Mouse (Mus musculus) heart, postnatal 14 days (tissue): ENCODE results near the gene Neb. TPM values are rescaled to one million over a fixed set of nuclear protein-coding genes. Genes with fewer than 3 reads are reported as not detected.
A peak's percentile ranks its signal among the peaks of the same experiment; 100 is the strongest.

Experiments used
- DNase-seq, 2 experiments: peaks; one replicate each; pipeline ENCODE4 v3.0.0; 2021 to 2022
- intact Hi-C: fragments of 180-260 bp; cut with DNase I; formaldehyde crosslinking; loops from one replicate; pipeline ENCODE4 v1.15.1; 2025
- total RNA-seq, 2 experiments: library from RNA; stranded (reverse); gene quantifications; 2 replicates each; pipeline ENCODE4 v1.2.3; 2021

Neb gene
- total RNA-seq, 2 experiments from 2014 or later: 2.5 to 2.8 TPM

- no peak for DNase-seq
Observed at GRCm38 (mm10) chr2:52317471-52317870, 60.8 kb downstream of the Neb start.

GRCm38 (mm10) chr2:52315737-52316136 is 62.5 kb downstream of the Neb start:
- DNase-seq: no peak
- intact Hi-C loops: no loop called here

More at GRCm38 (mm10) chr2:52317471-52317870, 60.8 kb downstream of the Neb start:
- intact Hi-C loops: no loop called here

GRCm38 (mm10) chr2:52314922-52315730 is 63.1 kb downstream of the Neb start:
- intact Hi-C loops: no loop called here
- no peak for DNase-seq

- no peak for DNase-seq
- intact Hi-C loops: no loop called here
Observed at GRCm38 (mm10) chr2:52310757-52311156, 67.5 kb downstream of the Neb start.

- no peak for DNase-seq
- intact Hi-C loops: no loop called here
Observed at GRCm38 (mm10) chr2:52306635-52307034, 71.6 kb downstream of the Neb start.

- no peak for DNase-seq
- intact Hi-C loops: loop anchor here (5.0 kb wide), 2 partner anchors 103 to 288 kb away; no protein-coding TSS in a partner anchor
Observed at GRCm38 (mm10) chr2:52304554-52304953, 73.7 kb downstream of the Neb start.

DNA sequence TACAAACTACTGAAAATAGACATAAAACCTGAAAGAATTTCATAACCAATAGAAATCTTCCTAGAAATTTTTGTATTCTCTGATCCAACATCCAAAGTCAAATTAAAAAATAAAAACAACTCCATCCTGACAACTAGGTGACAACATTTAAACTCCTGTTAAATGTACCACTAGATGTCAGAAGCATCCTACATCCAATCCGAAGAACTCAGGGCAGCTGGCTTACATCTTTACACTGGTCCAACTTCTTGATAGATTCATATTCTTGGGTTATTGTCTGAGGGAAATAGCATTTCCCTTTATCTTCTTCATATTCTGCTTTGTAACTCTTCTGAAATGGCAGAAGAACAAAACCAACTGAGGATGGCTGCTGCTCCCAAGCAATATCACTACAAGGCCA is 74.9 kb downstream of the Neb start:
- peak in 1 of 2 experiments; percentile 31 for DNase-seq
- intact Hi-C loops: loop anchor here (1.0 to 5.0 kb wide), 3 partner anchors 104 to 302 kb away; no protein-coding TSS in a partner anchor

DNA sequence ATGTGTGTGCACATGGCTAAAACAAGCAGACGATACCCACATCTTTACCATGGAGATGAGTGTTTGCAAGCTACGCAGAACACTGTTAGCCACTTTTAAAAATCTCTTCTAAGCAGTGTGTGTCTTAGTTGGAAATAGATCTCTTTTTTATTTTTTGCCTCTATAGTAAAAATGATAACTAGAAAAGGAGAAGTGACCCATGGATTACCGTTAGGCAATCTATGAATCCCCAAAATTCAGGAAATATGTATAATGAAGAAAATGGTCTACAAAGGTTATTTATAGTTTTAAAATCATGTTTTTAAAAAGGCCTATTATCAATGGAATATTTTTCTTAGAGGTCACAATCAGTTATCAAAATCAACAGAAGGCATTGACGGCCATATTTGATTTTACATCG is 80.3 kb downstream of the Neb start:
- intact Hi-C loops: no loop called here
- DNase-seq: no peak

- no peak for DNase-seq
- intact Hi-C loops: no loop called here
Observed at GRCm38 (mm10) chr2:52296779-52297178, 81.5 kb downstream of the Neb start.

GRCm38 (mm10) chr2:52287436-52287835 is 90.8 kb downstream of the Neb start:
- no peak for DNase-seq
- intact Hi-C loops: no loop called here

DNA sequence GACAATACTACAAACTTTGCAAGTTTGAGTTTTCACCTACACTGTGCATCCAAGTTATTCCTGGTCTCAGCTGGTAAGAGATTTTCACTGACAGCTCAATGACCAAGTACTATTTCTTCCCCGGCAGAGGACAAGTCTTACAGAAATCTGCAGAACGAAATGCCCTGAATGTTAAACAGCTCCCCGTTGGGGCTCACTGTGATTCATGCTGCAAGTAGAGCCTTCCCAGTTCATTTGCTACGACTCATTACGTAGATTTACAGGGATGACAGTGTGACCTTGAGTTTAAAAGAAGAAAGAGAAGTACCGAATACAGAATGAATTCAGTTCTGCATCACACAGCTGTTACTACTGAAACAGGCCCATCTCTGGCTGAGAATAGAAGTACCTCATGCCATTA is 91.9 kb downstream of the Neb start:
- intact Hi-C loops: no loop called here
- no peak for DNase-seq

DNA sequence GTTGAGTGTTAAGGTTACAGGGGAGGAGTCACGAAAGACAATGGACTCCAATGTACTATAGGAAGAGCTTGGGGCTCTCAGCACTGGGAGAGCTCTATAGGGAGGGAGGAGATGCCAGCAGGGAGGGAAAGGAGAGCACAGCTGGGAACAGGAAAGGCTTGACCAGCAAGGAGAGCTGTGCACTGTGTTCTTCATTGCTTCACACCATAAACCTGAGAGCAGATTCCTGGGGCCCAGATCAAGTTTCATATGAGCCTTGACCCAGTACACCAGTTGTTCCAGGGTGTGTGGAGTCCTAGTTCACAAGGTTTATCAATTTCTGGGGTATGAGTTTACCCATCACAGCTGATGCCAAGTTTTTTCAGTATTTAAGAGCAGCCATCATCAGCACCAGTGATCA is 106.1 kb downstream of the Neb start:
- intact Hi-C loops: no loop called here

GRCm38 (mm10) chr2:52270911-52271310 is 107.4 kb downstream of the Neb start:
- intact Hi-C loops: no loop called here
- no peak for DNase-seq

More for the DNA sequence above, 106.1 kb downstream of the Neb start:
- DNase-seq: no peak

GRCm38 (mm10) chr2:52262149-52262548 is 116.1 kb downstream of the Neb start:
- intact Hi-C loops: loop anchor here (2.0 to 5.0 kb wide), 3 partner anchors 330 to 860 kb away; no protein-coding TSS in a partner anchor

DNA sequence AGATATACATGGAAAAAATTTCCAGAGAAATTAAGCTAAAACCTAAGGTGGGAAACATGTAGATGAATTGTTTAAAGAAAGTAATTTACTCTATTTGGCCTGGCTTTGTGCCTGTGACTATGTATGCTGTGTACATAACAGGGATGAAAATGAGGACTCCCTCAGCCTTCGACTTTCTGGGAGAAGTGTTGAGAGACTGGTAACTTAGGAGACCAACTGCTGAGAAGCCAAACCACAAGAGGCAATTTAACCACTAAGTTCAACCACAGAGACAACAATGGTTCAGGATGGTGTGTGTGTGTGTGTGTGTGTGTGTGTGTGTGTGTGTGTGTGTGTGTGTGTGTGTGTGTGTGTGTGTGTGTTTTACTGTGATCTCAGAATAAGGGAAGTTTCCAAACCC is 126.2 kb downstream of the Neb start:
- intact Hi-C loops: no loop called here
- no peak for DNase-seq

More at GRCm38 (mm10) chr2:52262149-52262548, 116.1 kb downstream of the Neb start:
- peak; percentile 26 to 53 for DNase-seq

- DNase-seq: no peak
- intact Hi-C loops: no loop called here
Observed at GRCm38 (mm10) chr2:52248316-52248826, 129.9 kb downstream of the Neb start.

- DNase-seq: no peak
- intact Hi-C loops: no loop called here
Observed at GRCm38 (mm10) chr2:52245091-52245490, 133.2 kb downstream of the Neb start.

DNA sequence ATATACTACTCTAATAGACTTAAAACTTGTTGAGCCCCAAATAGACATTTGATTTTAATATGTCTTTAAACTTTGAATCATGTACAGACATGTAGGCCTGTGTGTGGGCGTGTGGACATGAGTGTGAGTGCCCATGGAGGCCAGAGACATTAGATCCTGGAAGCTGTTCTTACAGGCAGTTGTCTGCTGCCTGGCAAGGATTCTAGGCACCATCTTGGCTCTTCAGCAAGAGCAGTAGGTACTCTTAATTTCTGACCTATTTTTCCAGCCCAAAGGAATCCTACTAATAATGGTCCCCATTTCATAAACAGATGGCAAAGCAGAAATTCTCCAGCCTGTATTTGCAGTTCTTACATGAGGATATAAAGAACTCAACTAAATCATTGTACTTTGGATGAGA is 135.6 kb downstream of the Neb start:
- intact Hi-C loops: no loop called here
- DNase-seq: no peak

GRCm38 (mm10) chr2:52237892-52238291 is 140.4 kb downstream of the Neb start:
- intact Hi-C loops: no loop called here
- DNase-seq: no peak

DNA sequence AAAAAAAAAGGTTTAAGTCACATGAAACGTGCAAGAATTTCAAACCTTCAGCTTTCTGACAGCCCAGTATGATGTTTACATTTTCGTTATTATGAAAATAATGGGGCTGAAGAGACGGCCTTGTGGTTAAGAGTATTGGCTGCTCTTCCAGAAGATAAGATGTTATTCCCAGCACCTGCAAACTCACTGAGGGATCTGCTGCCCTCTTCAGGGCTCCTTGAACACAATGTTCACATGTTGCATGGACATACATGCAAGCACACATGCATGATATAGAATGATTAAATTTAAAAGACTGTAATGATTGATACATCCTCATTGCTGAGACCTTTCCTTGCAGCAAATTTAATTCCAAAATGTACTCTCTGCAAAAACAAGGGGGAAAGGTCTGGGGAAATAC is 150.7 kb downstream of the Neb start:
- DNase-seq: no peak
- intact Hi-C loops: no loop called here

DNA sequence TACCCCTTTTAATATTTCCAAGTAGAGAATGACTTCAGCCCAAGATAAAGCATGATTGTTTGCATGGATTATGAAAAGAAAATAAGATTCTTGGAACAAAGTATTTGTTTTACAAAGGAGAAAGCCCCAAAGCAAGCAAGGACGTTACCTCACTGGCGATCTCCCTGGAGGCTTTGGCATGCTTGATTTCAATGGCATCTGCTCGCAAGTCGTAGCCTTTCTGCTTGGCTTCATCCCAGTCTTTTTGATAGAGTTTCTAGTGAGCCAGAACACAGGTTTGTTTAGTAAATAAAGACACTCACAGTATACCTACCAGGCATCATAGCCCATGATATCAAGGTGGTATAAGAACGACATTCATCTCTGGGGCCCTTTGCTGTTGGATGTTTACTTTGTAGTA is 153.9 kb downstream of the Neb start:
- intact Hi-C loops: no loop called here
- no peak for DNase-seq

DNA sequence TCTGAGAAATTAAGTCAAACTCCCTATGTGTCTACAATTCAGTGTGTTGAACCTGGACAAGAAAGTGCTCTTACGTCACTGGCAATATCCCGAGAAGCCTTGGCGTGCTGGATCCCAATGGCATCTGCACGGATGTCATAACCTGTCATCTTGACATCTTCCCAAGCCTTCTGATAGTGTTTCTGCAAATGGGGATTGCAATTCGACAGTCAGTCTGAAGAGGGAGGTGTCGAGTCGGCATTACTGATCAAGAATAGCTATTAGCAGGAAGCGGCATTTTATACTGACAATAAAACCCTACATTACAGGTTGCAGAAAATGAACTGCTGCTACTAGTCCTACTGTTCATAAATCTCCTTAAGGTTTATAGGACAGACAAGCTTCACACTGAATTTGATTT is 158.2 kb downstream of the Neb start:
- peak in 1 of 2 experiments; percentile 18 for DNase-seq
- intact Hi-C loops: no loop called here
